Mouse (Mus musculus) adrenal gland, adult 10 weeks (tissue): ENCODE measurements around the gene Tnn. TPM values are rescaled to one million over a fixed set of nuclear protein-coding genes. Genes with fewer than 3 reads are reported as not detected.

Experiments
- polyA plus RNA-seq: library from polyadenylated mRNA; stranded (reverse); fragments of 350-450 nt; fragmentation: Illumina TruSeq; extraction: RNeasy Lipid Tissue Mini Kit (QIAGEN cat#74804); gene quantifications from one replicate; pipeline ENCODE4 v1.2.3, GENCODE M21; 2014; ENCODE audit warnings: low read depth, low replicate concordance

The Tnn gene
- polyA plus RNA-seq: not detected

GRCm38 (mm10) chr1:160153480-160153879 lies at the start of gene Tnn:
Gene Tnn, minus strand, starts transcription at chr1:160153580.

GRCm38 (mm10) chr1:160194529-160195336 lies 41.4 kb upstream of the Tnn start, which contains the start of gene Mrps14:
Gene Mrps14, plus strand, starts transcription at chr1:160195215.

GRCm38 (mm10) chr1:160044237-160045021 lies 109.0 kb downstream of the Tnn start, which contains the start of gene 4930523C07Rik:
Gene 4930523C07Rik, plus strand, starts transcription at chr1:160044382.

Other genes with a start within 250 kb of the Tnn start
- gene 4930523C07Rik, start 109.2 kb downstream of the Tnn start, polyA plus RNA-seq: 7.9 TPM
- 40.1 TPM for gene Mrps14, start 41.6 kb upstream of the Tnn start, polyA plus RNA-seq
- gene Cacybp, start 59.3 kb upstream of the Tnn start, polyA plus RNA-seq: 448 TPM